Mouse (Mus musculus) small intestine, adult 2 months (tissue): ENCODE results near the gene Syt3. TPM values are rescaled to one million over a fixed set of nuclear protein-coding genes. Genes with fewer than 3 reads are reported as not detected.

Source experiments
- H3K27ac ChIP-seq: fragments of 200-500 bp; 2 replicates; pipeline ENCODE4 v1.5.1; 2012; ENCODE audit warnings: low read depth, low read length, control low read depth, inconsistent platforms; ENCODE audit not compliant: insufficient read depth
- H3K27me3 ChIP-seq: fragments of 200-500 bp; 2 replicates; pipeline ENCODE4 v1.6.1; 2012; ENCODE audit warnings: mild to moderate bottlenecking, moderate library complexity, low read length, inconsistent platforms; ENCODE audit not compliant: control insufficient read depth, insufficient read depth
- H3K36me3 ChIP-seq: fragments of 200-500 bp; 2 replicates; pipeline ENCODE4 v1.6.1; 2012; ENCODE audit warnings: mild to moderate bottlenecking, low read length, control low read depth, inconsistent platforms; ENCODE audit not compliant: control insufficient read depth, insufficient read depth
- H3K4me1 ChIP-seq: fragments of 200-500 bp; 2 replicates; pipeline ENCODE4 v1.6.1; 2012; ENCODE audit warnings: low read length, inconsistent platforms, mixed read lengths; ENCODE audit not compliant: control insufficient read depth, insufficient read depth, insufficient read length
- H3K4me3 ChIP-seq: fragments of 200-500 bp; 2 replicates; pipeline ENCODE4 v1.5.1; 2012; ENCODE audit warnings: low read depth, mild to moderate bottlenecking, control low read depth, inconsistent platforms, low read length, moderate library complexity
- CTCF ChIP-seq: fragments of 200-500 bp; IDR thresholded peaks from 2 replicates; pipeline ENCODE4 v1.5.1; 2012; ENCODE audit warnings: low read depth, mild to moderate bottlenecking, control low read depth, inconsistent platforms, low read length, moderate library complexity, mixed read lengths; ENCODE audit not compliant: insufficient replicate concordance, insufficient read length; ENCODE audit errors: extremely low read depth
- POLR2A ChIP-seq: fragments of 200-500 bp; IDR thresholded peaks from 2 replicates; pipeline ENCODE4 v1.6.1; 2012; ENCODE audit warnings: low read depth, mild to moderate bottlenecking, control low read depth, inconsistent platforms, low read length, moderate library complexity
- WGBS: fragments of 180-500 bp; shearing (Covaris S2); methylation state at CpG from one replicate; pipeline ENCODE4 v1.1.7; 2018; 5-methylcytosine and 5-hydroxymethylcytosine counted together
- polyA plus RNA-seq: library from polyadenylated mRNA; depleted of rRNA; stranded (reverse); fragments of >200 nt; gene quantifications from 2 replicates; pipeline ENCODE4 v1.2.3, GENCODE M21; 2012

Gene Syt3
- polyA plus RNA-seq, 1 experiment = 1.1 TPM

- peaks cover 3% of the 10 kb centered on the region; the same call in 1 of the 2 replicates for H3K27me3 ChIP-seq
- no peak overlapping the region for H3K27ac ChIP-seq
- TF ChIP-seq CTCF (no peak), POLR2A (no peak)
- no peak overlapping the region for H3K4me3 ChIP-seq
- H3K4me1 ChIP-seq = no peaks in the 10 kb centered on the region
- 62% methylated on average over 5 of the region's 5 CpGs for WGBS
- H3K36me3 ChIP-seq = no peaks in the 10 kb centered on the region
Measured at GRCm38 (mm10) chr7:44435796-44436195, 51.9 kb downstream of the Syt3 start.

GRCm38 (mm10) chr7:44436267-44436666 lies 52.4 kb downstream of the Syt3 start:
- TF ChIP-seq CTCF (no peak), POLR2A (no peak)

GRCm38 (mm10) chr7:44437188-44437587 lies 53.3 kb downstream of the Syt3 start:
- Histone ChIP-seq H3K4me1 (no peaks in the 10 kb centered on the region), H3K36me3 (no peaks in the 10 kb centered on the region), H3K4me3 (no peak overlapping the region), H3K27ac (no peak overlapping the region), H3K27me3 (peaks cover 8% of the 10 kb centered on the region; the same call in 1 of the 2 replicates)
- no peak for TF ChIP-seq CTCF
- no peak for TF ChIP-seq POLR2A
- 64% methylated on average over 1 of the region's 1 CpGs for WGBS

More at GRCm38 (mm10) chr7:44436267-44436666, 52.4 kb downstream of the Syt3 start:
- WGBS = 3% methylated on average over 1 of the region's 1 CpGs
- Histone ChIP-seq H3K36me3 (no peaks in the 10 kb centered on the region), H3K27me3 (peaks cover 6% of the 10 kb centered on the region; the same call in 1 of the 2 replicates), H3K27ac (no peak overlapping the region), H3K4me1 (no peaks in the 10 kb centered on the region), H3K4me3 (no peak overlapping the region)

- TF ChIP-seq CTCF (no peak), POLR2A (no peak)
- Histone ChIP-seq H3K36me3 (no peaks in the 10 kb centered on the region), H3K4me3 (no peak overlapping the region), H3K27me3 (peaks cover 14% of the 10 kb centered on the region), H3K27ac (no peak overlapping the region), H3K4me1 (no peaks in the 10 kb centered on the region)
- 75% methylated on average over 8 of the region's 8 CpGs for WGBS
Measured at GRCm38 (mm10) chr7:44437933-44438332, 54.0 kb downstream of the Syt3 start.

GRCm38 (mm10) chr7:44439696-44440095 lies 55.8 kb downstream of the Syt3 start:
- H3K27ac ChIP-seq = no peak overlapping the region
- H3K27me3 ChIP-seq = peaks cover 17% of the 10 kb centered on the region
- WGBS = 65% methylated on average over 2 of the region's 2 CpGs
- no peak overlapping the region for H3K4me3 ChIP-seq
- no peaks in the 10 kb centered on the region for H3K4me1 ChIP-seq
- no peak for TF ChIP-seq CTCF
- no peak for TF ChIP-seq POLR2A
- H3K36me3 ChIP-seq = no peaks in the 10 kb centered on the region

GRCm38 (mm10) chr7:44440479-44440878 lies 56.6 kb downstream of the Syt3 start:
- Histone ChIP-seq H3K36me3 (no peaks in the 10 kb centered on the region), H3K27ac (no peak overlapping the region), H3K27me3 (peaks cover 17% of the 10 kb centered on the region), H3K4me1 (no peaks in the 10 kb centered on the region), H3K4me3 (no peak overlapping the region)
- 74% methylated on average over 1 of the region's 1 CpGs for WGBS
- no peak for TF ChIP-seq POLR2A
- no peak for TF ChIP-seq CTCF

- Histone ChIP-seq H3K4me3 (no peak overlapping the region), H3K27me3 (peaks cover 17% of the 10 kb centered on the region), H3K36me3 (no peaks in the 10 kb centered on the region), H3K27ac (no peak overlapping the region), H3K4me1 (no peaks in the 10 kb centered on the region)
- 0% methylated on average over 1 of the region's 1 CpGs for WGBS
- no peak for TF ChIP-seq POLR2A
- TF ChIP-seq CTCF = no peak
Measured at GRCm38 (mm10) chr7:44441180-44441579, 57.3 kb downstream of the Syt3 start.
